Mouse (Mus musculus): ENCODE measurements around the gene Rab23.
"Not testable (repeated sequence)": the region's sequence is repeated elsewhere in the genome, so short reads cannot be mapped to it uniquely, and the experiment has no call there.

The Rab23 gene

DNA sequence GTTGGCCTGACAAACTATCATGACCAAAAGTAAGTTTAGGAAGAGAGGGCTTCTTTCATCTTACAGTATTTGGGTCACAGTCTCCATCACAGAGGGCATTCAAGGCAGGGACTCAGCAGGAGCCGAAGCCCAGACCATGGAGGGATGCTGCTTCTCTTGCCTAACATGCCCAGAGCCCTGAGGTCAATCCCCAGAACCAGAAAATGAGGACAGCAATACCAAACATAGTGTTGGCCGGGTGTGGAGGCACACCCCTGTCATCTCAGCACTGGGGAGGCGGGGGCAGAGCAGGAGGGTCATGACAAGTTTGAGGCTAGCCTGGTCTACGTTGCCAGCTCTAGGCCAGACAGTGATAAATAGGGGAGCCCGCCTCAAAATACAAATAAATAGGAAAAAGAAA lies 5.4 kb downstream of the Rab23 start:
- in situ Hi-C loops (cut with MboI; ENCODE audit: low sequenced_read_pairs) = no loop called here

DNA sequence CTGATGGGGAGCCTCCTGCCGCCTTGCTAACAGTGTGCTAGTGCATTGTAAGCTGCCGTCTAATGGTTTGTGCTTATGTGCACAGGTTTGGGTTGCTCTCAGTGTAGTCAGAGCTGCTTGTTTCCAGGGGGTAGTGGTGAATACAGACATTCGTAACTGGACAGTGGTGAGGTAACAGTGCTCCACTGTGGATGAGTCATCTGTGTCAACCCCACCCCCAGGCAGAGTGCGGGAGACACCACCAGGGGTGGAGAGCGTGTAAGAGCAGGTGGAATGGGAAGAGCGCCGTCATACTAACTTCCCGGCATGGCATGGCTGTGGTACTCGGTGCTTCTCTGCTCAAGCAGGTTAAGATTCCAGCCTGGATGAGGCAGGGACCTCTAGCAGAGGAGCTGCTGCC lies 13.4 kb downstream of the Rab23 start:
- in situ Hi-C loops (cut with MboI; ENCODE audit: low sequenced_read_pairs) = loop anchor here (10.0 kb wide), 1 partner anchor 48 kb away; no protein-coding TSS in a partner anchor

DNA sequence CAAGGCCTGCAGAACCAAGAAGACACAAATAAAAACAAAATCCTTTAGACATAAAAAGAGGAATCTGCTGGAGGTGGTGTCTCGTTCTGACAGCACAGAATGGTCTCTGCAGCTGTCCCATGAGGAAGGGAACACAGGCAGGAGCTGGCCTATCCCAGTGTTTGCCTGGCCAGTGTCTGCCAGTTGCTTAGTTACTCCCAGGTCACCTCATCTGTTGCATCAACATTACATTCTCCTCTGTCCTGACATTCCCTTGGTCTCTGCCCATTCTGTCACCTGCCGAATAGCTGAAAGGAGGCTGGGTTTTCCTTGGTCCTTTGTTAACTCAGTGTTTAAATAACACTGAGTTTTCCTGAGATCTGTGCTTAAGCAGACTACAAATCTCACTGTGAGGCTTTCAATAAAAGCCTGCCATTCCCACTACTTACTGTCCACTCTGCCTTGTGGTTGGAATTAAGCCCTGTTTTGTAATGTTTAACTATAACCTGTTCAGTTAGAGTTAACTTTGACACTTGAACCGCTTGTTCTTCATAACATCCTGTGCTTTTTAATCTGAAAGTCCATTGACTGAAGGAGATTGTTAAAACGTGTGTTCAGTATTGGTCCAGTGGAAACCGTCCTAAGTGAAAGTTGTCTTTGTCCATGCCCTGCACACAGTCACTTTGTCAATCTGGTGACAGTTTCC lies 14.5 kb downstream of the Rab23 start:
- in situ Hi-C loops (cut with MboI; ENCODE audit: low sequenced_read_pairs) = loop anchor here (10.0 kb wide), 1 partner anchor 49 kb away; no protein-coding TSS in a partner anchor

DNA sequence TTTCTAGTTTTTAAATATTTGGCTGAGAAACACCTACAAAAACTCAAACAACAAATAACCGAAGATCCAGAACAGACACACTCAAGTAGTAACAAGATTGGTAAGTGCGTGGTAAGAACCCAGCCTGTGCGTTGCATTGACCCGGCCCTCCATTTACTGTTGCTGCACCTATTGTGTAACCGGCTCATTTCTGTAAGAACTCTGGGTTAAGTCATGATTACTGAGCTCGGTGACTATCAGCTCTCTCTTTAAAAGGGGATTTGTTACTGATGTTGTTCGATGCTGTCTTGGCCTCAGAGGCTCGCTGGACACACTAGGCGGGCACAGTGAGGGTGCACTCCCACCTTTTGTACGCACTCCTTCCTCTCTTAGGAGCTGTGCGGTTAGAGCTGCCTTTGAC lies 18.6 kb downstream of the Rab23 start:
- in situ Hi-C loops (cut with MboI; ENCODE audit: low sequenced_read_pairs) = loop anchor here (10.0 kb wide), 1 partner anchor 53 kb away; no protein-coding TSS in a partner anchor

DNA sequence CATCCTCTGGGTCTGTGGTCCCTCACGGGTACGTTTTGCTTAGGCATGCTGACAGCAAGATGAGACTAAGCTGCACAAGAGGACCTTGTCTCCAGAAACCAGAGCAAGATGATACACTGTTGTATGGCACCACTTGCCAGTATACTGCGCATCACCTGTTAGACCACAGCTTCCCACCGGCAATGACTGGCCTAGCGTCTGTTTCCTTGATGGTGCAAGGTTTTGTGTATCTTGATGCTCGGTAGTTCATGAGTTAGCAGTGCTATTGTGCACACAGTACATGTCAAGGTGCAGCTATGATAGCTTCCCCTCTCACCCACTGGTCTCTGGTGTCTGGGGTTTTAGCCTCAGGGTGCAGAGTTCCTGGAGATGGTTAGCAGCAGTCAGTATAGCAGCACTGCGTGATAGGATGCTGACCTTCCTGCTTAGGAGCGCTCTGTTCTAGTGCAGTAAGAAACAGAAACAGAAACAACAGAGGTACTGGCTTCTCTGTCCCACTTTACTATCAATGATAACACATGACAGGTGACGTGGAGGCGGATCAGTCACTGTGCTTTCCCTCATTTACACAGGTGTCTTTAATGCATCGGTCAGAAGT lies 19.1 kb downstream of the Rab23 start:
- in situ Hi-C loops (cut with MboI; ENCODE audit: low sequenced_read_pairs) = loop anchor here (10.0 kb wide), 1 partner anchor 54 kb away; no protein-coding TSS in a partner anchor

DNA sequence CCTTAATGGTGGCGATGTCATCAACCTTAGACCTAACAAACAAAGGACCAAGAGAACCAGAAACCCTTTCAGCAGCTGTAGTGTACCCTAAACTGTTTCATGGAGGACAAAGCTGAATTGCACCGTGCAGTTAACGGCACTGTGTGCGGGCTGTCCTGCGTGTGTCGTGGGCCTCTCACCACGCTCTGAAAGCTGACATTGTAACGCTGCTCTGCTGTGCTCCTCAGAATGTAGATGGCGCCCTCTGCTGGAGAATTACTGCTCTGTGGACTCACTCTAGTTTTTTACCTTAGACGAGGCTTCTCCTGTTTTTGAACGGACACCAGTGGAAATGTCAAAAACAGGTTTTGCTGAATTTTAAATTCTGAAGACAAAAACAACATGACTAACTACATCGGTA lies 19.6 kb downstream of the Rab23 start:
- in situ Hi-C loops (cut with MboI; ENCODE audit: low sequenced_read_pairs) = loop anchor here (10.0 kb wide), 1 partner anchor 55 kb away; no protein-coding TSS in a partner anchor

DNA sequence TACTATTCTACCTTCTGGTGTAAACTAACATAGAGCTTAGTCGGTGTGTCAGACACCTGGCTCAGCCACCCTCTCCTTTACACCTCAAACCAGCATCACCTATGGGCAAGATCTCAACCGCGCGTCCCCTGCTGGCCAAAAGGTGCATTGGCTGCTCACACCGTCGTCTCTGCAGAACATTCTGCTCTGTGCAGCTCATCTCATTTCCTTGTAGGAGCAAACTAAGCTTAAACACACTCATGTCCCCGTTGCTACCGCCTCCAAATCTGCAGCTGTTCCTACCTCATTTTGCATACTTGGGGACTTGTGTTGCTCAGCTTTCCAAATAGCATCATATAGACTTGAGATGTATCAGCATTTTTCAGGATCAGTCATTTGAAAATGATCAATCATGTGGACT lies 23.2 kb downstream of the Rab23 start:
- in situ Hi-C loops (cut with MboI; ENCODE audit: low sequenced_read_pairs) = no loop called here

DNA sequence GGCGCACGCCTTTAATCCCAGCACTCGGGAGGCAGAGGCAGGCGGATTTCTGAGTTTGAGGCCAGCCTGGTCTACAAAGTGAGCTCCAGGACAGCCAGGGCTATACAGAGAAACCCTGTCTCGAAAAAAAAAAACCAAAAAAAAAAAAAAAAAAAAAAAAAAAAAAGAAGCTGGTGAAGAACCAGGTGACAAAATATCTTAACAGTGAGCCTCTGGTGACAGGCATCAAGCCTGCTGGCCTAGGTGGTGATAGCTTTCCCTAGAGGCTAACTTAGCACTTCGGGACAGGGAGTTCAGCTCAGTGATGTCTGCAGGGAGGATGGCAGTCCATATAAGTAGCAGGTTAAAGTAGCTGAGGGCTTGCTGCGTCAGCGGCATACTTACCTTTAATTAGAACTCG lies 25.1 kb downstream of the Rab23 start:
- in situ Hi-C loops (cut with MboI; ENCODE audit: low sequenced_read_pairs) = not testable (repeated sequence)

DNA sequence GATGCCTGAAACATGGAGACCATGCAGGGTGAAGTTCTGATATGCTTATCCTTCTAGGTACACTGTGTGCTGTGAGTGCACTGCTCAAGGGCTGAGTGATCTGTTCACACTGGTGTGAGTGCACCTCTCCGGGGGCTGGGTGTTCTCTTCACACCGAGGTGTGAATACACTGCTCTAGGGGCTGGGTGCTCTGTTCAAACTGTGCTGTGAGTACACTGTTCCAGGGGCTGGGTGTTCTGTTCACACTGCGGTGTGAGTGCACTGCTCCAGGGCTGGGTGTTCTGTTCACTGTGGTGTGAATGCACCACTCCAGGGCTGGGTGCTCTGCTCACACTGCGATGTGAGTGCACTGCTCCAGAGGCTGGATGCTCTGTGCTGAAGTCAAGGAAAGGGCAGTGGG lies 26.2 kb downstream of the Rab23 start:
- in situ Hi-C loops (cut with MboI; ENCODE audit: low sequenced_read_pairs) = no loop called here

DNA sequence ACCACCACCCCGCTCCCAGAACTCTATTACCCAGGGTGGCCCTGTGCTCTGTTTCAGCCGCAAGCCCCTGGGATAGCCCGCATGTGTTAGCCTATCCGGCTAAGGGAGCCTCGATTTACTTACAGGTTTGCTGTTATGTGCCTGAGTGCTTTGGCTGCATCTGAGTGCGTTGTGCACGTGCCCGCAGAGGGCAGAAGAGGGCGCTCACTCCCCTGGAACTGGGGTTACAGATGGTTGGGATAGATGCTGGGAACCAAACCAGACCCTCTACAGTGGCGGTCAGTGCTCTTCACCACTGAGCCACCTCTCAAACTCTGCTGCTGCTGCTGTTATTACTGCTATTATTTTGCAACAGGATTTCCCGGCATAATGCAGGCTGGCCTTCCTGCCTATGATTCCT lies 29.4 kb downstream of the Rab23 start:
- in situ Hi-C loops (cut with MboI; ENCODE audit: low sequenced_read_pairs) = no loop called here

DNA sequence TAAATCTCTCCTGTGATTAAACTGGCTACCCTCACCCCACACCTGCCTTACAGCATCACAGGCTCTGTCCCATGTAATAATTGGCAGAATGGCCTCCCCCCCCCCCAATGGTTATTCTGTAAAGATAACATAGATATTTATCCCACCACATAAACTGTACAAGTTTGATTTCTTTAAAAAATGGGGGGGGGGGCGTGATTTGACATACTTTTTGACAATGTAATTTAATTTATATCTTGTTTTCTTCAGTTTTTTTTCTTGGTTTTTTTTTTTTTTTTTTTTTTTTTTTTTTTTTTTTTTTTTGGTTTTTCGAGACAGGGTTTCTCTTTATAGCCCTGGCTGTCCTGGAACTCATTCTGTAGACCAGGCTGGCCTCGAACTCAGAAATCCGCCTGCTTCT lies 30.0 kb downstream of the Rab23 start:
- in situ Hi-C loops (cut with MboI; ENCODE audit: low sequenced_read_pairs) = not testable (repeated sequence)

DNA sequence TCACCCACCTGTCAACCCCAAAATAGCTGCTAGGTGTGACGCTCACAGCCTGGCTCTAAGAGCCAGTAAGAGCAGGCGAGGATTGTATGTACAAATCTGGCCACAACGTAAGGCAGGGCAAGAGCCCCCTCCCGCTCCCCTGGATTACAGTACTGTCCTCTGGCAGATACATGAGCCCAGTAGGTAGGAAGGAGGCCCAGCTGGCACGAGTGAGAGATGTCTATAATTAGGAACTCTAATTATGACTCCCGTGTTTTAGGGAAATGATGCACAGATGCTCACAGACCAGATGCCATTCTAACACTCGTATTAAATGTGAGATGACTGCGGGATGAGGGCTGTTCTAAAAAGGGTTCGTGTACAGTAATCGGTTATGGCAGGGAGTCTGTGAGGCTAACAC lies 31.6 kb downstream of the Rab23 start:
- in situ Hi-C loops (cut with MboI; ENCODE audit: low sequenced_read_pairs) = no loop called here

DNA sequence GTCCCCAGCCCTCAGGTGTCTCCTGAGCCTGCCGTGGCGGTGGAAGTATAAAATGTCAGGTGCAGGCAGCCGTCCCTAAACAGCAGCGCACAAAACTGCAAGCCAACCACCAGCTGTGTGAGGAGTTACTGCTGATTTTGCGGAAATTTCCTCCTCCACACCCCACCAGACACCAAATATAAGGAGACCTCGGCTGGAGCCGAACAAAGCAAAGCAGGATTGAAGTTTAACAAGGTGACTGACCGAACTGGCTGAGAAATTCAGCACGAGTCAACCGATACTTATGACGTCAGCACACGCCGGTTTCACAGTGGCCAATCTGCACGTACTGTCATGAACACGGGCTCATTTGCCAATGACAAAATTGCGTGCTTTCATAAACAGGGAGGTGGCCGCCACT lies 34.4 kb downstream of the Rab23 start:
- in situ Hi-C loops (cut with MboI; ENCODE audit: low sequenced_read_pairs) = no loop called here

DNA sequence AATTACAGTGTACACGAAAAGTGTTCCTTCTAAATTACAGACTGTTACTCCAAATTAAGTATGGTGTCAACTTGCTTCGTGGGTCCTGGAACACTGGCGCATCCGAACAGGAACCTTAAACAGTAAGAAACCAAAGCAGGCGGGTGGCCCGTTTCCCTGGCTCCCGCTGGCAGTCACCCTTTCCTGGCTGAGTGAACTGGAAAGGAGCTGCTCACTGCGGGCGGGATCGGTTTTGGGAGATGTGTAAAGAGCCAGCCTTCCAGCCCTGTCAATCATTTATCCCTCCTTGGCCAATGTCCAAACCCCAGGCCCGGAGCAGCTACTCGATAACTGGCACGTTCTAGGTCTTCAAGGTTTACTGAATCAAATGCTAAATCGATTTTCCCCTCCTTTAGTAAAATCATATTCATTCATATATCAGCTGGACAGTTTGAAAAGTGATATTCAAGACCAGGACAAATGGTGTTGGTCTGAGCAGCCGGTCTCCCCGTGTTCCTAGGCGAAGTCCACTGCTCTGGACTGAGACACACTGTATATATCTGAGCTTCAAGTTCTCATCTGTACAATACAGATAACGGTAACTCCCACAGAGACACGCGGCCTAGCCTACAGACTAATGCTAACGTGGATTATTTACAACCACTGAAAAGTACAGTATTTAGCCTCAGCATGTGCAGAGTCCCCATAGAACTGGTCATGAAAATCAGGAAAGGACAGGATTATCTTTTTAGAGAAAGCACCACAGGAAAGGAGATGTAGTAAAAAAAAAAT lies 35.5 kb downstream of the Rab23 start:
- in situ Hi-C loops (cut with MboI; ENCODE audit: low sequenced_read_pairs) = no loop called here

DNA sequence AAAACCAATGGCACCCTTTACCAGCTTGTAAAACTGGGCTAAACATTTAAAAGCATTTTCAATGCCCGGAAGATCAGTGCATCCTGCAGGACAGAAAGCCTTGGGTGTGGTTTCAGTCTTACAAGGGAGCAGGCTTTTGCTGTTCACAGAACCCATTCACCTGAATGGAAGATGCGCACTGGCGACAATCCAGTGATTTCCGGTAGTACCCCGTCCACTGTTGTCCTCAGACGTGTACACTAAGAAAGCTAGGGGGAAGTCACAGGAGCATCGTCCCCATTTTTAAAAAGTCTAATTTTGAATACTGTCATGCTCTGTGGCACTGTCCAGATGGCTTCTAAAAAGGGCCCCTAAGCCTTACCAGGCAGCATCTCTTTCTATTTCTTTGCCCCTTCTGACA lies 36.1 kb downstream of the Rab23 start:
- in situ Hi-C loops (cut with MboI; ENCODE audit: low sequenced_read_pairs) = no loop called here

DNA sequence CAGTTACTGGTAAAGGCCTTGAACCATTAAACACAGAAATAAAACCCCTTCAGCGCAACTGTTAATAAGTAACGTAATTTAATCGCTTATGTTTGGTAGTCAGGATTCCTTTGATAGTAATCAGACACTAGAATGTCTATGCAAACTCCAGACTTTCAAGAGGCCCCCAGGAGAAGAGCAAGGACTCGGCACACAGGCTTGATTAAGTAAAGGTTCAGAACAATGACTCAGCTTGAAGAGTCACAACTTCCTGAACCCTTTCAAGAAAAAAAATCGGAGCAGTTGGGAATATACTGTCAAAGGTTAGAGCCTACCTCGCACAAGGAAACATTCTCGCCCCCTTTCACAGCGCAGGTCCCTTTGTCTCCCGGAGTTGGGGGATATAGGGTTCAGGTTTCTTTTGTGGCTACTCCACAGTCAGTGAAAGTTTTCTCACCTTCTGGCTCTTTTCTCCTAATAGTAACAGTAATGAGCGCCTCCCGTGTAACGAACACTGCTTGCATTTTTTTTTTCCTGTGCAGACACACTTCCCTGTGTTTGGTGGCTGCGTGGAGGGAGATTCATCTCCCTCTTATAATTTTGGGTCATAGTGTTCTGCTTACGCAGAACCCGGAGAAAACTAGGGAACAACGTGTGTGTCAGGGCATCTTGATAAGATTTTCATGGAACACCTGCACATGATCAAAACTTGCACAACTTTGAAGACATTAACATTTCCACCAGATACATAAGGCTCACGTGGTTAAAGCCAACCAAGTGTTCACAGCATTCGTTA lies 36.8 kb downstream of the Rab23 start:
- in situ Hi-C loops (cut with MboI; ENCODE audit: low sequenced_read_pairs) = no loop called here

DNA sequence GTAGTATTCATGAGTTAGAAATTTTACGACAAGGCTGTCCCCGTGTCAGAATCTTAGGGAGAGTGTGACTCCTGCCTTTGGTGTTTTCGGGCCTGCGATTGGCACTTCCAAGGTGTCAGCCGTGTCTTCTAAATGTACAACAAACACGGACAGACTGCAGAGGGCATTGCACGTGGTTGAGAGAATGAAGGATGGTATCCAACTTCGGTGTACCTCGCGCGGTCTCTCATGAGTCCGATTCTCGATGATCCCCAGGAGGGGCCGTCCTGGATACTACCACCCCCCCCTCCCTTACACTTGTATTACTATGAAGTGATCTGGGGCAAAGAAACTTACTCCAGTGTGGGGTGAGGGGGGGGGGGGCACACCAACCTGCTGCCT lies 37.3 kb downstream of the Rab23 start:
- in situ Hi-C loops (cut with MboI; ENCODE audit: low sequenced_read_pairs) = no loop called here

DNA sequence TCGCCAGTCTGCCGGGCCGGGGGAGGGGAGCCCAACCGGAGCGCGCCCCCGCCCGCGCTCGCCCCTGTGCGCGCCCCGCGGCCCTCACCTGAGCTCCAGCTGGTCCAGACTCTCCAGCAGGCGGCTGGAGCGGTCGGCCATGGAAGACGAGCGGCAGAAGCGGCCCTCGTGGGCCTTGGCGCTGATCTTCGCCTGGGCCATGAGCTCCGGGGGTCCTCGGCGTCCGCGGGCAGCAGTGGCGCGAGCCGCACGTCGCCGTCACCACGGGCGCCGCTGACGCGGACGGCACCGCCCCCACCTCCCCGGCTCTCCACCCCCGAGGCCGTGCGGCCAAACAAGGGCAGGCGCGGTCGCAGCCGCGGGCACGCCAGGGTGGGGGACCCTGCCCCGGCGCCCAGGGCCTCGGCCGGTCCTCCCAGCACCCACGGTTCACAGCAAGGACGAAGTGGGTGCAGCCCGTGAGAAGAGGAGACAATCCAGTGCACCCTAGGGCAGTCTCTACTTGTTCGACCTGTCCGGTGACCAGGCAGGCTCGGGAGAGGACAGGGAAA lies 37.9 kb downstream of the Rab23 start, which contains the start of gene Bag2:
Gene Bag2, minus strand, starts transcription at position 305 of the 551 bp plus-strand sequence.
- in situ Hi-C loops (cut with MboI; ENCODE audit: low sequenced_read_pairs) = no loop called here

DNA sequence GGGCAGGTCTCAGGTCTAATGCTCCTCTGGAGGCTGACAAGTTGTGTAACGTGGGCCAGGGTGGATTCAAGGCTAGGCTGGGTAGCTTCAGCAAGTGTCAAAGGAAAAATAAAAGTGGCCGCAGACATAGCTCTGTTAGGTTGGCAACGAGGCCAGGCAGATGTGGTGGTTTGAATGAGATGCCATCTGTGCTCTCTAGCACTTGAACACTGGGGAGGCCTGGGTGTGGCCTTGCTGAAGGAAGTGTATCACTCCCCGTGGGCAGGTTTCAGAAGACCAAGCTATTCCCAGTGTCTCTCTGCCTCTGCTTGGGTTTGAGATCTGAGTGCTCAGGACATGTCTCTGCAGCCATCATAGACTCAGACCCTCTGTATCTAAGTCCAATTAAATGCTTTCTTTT lies 38.8 kb downstream of the Rab23 start:
- in situ Hi-C loops (cut with MboI; ENCODE audit: low sequenced_read_pairs) = no loop called here

DNA sequence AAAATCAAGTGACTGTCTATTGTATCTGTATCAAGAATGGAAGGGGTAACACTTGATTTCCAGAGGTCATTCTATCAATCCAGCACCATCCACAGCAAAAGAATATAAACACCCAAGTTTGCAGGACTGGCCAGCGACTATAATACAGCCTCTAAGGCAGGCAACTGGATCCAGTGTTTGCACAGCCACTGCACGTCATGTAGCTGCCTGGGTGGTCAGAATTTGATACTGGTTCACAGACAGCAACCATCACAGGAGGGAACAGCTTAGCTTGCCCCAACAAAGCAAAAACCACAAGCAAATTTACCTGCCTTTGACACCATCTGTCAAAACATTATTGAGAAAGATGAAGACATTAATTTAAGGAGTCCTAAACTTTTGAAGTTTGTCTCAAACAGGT lies 44.1 kb downstream of the Rab23 start:
- in situ Hi-C loops (cut with MboI; ENCODE audit: low sequenced_read_pairs) = no loop called here
